Mouse (Mus musculus): ENCODE measurements around the gene Nos3. TPM values are rescaled to one million over a fixed set of nuclear protein-coding genes. Genes with fewer than 3 reads are reported as not detected.

Nos3 gene
- 1 to 10 TPM; 8.8 to 9.3 TPM for total RNA-seq (2021)
- long read RNA-seq, experiment 1, full-length matches to known transcripts, result 20 of 34 reads
- long read RNA-seq, experiment 1, partial matches to known transcripts, result 6 of 34 reads
- long read RNA-seq, experiment 1, other reads (novel, unspliced or antisense), result 8 of 34 reads
- long read RNA-seq, experiment 2, full-length matches to known transcripts, result 44 of 61 reads
- long read RNA-seq, experiment 2, partial matches to known transcripts, result 6 of 61 reads
- long read RNA-seq, experiment 2, other reads (novel, unspliced or antisense), result 11 of 61 reads

DNA sequence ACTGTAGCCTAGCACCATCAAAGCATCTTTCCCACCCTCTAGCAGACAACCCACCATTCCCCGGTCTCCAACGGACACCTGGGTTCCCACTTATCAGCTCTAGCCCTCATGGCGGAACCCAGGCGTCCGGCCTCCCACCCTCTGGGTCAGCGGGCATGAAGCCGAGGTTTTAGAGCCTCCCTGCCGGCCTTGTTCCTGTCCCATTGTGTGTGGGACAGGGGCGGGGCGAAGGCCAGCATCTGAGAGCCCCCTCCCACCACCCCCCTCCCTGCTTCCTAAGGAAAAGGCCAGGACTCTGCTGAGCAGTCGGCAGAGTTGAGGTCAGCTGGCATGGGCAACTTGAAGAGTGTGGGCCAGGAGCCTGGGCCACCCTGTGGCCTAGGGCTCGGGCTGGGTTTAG lies at the start of gene Nos3:
TSS of gene Nos3 (plus strand) at position 303 of the 400 bp plus-strand sequence.
- intact Hi-C loops (cut with DNase I), result loop anchor here (5.0 kb wide), 1 partner anchor 197 kb away; no protein-coding TSS in a partner anchor
- Histone ChIP-seq H3K4me3 (peak within 1 kb of the TSS; percentile 34), H3K27ac (peak within 1 kb of the TSS; percentile 58; the same call in 1 of the 2 replicates)
- no peak for TF ChIP-seq CTCF (IDR thresholded peaks at IDR 0.05)
- DNase-seq (ENCODE audit: extremely low spot score in 1 of 2, low spot score in 2 of 2), result no peak

DNA sequence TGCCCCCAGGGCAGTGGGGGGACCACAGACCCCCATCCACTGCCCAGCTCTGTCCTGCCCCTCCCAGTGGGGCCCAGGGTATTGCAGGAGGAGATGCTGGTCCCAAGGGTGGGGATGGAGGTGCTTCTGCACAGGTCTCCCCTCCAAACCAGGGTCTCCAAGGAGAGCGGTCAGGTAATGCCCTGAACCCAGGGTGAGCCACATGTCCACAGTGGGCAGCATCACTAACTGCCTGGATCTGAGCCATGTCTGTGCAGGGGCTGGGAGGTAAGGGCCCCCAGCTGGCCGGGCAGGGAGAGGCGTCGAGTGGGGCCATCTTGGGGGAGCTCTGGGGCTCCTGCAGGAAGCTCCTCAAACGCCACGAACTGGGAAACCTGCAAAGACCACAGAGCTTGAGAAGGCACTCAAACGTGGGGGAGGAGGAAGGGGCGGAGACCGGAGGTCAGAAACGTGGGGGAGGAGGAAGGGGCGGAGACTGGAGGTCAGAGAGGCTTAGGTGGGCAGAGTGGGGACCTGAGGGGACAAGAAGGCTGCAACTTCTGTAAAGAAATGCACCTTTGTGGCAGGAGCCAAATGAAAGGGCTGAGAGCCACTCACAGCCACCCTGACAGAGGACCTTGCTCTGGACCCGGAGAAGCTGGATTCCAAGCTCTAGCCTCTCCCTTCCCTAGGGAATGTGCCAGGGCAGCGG lies 44.7 kb upstream of the Nos3 start:
- no peak for DNase-seq (ENCODE audit: extremely low spot score in 1 of 2, low spot score in 2 of 2)
- no peak overlapping the region for H3K4me3 ChIP-seq
- intact Hi-C loops (cut with DNase I), result no loop called here
- no peak overlapping the region for H3K27ac ChIP-seq
- TF ChIP-seq CTCF (IDR thresholded peaks at IDR 0.05), result no peak

DNA sequence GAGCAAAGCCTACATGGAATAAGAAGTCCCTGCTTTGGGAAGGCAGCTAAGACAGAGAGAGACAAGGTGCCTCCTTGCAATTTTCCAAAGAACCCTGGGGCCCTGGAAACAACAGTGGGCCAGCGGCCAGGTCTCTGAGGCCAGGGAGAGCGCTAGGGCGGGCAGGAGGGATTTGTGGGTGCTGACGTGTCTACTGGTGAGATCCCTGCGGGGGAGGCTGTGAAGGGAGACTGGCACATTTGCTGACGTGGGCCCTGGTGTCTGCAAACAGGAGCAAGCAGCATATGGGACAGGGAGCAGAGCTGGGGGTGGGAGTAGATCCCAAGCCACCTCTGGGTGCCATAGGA lies 44.2 kb upstream of the Nos3 start:
- intact Hi-C loops (cut with DNase I), result no loop called here
- no peak overlapping the region for H3K4me3 ChIP-seq
- TF ChIP-seq CTCF (IDR thresholded peaks at IDR 0.05), result no peak
- DNase-seq (ENCODE audit: extremely low spot score in 1 of 2, low spot score in 2 of 2), result no peak
- no peak overlapping the region for H3K27ac ChIP-seq

- no peak for DNase-seq (ENCODE audit: extremely low spot score in 1 of 2, low spot score in 2 of 2)
- Histone ChIP-seq H3K27ac (no peak overlapping the region), H3K4me3 (no peak overlapping the region)
- intact Hi-C loops (cut with DNase I), result no loop called here
- TF ChIP-seq CTCF (IDR thresholded peaks at IDR 0.05), result no peak
These were observed 43.7 kb upstream of the Nos3 start for GRCm38 (mm10) chr5:24320894-24321293.

- no peak for DNase-seq (ENCODE audit: extremely low spot score in 1 of 2, low spot score in 2 of 2)
- intact Hi-C loops (cut with DNase I), result no loop called here
- H3K27ac ChIP-seq, result no peak overlapping the region
- TF ChIP-seq CTCF (IDR thresholded peaks at IDR 0.05), result no peak
- no peak overlapping the region for H3K4me3 ChIP-seq
These were observed 42.6 kb upstream of the Nos3 start for GRCm38 (mm10) chr5:24321711-24322682.

DNA sequence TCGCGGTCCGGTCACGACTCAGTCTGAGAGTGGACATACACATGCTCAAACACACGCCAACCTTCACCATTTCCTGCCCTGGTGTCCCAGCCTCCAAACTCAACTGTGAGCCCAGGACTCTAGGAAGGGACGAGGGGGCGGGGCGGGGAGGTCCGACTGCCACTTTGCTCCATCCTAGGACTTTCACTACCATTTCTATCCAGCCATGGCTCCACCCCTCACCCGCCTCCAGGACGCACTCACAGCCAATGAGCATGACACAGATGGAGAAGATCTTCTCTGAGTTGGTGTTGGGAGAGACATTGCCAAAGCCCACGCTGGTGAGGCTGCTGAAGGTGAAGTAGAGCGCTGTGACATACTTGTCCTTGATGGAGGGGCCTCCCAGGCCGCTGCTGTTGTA lies 39.4 kb upstream of the Nos3 start:
- DNase-seq (ENCODE audit: extremely low spot score in 1 of 2, low spot score in 2 of 2), result no peak
- no peak for TF ChIP-seq CTCF (IDR thresholded peaks at IDR 0.05)
- no peak overlapping the region for H3K27ac ChIP-seq
- intact Hi-C loops (cut with DNase I), result no loop called here
- H3K4me3 ChIP-seq, result no peak overlapping the region

GRCm38 (mm10) chr5:24326166-24326841 lies 38.3 kb upstream of the Nos3 start:
- intact Hi-C loops (cut with DNase I), result no loop called here
- no peak overlapping the region for H3K4me3 ChIP-seq
- no peak for DNase-seq (ENCODE audit: extremely low spot score in 1 of 2, low spot score in 2 of 2)
- TF ChIP-seq CTCF (IDR thresholded peaks at IDR 0.05), result no peak
- no peak overlapping the region for H3K27ac ChIP-seq

- Histone ChIP-seq H3K27ac (no peak overlapping the region), H3K4me3 (no peak overlapping the region)
- DNase-seq (ENCODE audit: extremely low spot score in 1 of 2, low spot score in 2 of 2), result no peak
- no peak for TF ChIP-seq CTCF (IDR thresholded peaks at IDR 0.05)
- intact Hi-C loops (cut with DNase I), result no loop called here
These were observed 37.7 kb upstream of the Nos3 start for GRCm38 (mm10) chr5:24326842-24327417.

DNA sequence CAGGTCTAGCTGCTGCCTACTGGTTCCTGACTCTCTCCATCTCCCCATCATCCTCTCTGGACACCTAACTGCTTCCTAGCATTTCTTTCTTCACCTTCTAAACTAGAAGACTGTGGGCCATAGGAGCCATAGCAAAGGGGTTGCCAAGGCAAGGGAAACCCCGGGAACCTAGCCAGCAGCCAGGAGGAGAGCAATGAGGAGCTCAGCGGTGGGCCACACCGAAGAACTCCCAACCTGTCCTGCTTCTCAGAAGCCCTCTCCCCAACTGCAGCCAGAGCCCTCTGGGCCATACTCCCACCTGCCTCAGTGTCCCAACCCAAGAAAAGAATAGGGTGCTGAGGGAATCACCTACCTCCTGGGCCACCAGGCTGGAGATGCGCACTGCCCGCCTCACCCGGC lies 35.8 kb upstream of the Nos3 start:
- no peak for DNase-seq (ENCODE audit: extremely low spot score in 1 of 2, low spot score in 2 of 2)
- intact Hi-C loops (cut with DNase I), result no loop called here
- Histone ChIP-seq H3K4me3 (no peak overlapping the region), H3K27ac (no peak overlapping the region)
- TF ChIP-seq CTCF (IDR thresholded peaks at IDR 0.05), result no peak

- intact Hi-C loops (cut with DNase I), result no loop called here
- TF ChIP-seq CTCF (IDR thresholded peaks at IDR 0.05), result no peak
- DNase-seq (ENCODE audit: extremely low spot score in 1 of 2, low spot score in 2 of 2), result peak in 1 of 2 experiments; percentile 20
- Histone ChIP-seq H3K27ac (no peak overlapping the region), H3K4me3 (no peak overlapping the region)
These were observed 35.2 kb upstream of the Nos3 start for GRCm38 (mm10) chr5:24329212-24329964.

- DNase-seq (ENCODE audit: extremely low spot score in 1 of 2, low spot score in 2 of 2), result no peak
- Histone ChIP-seq H3K27ac (no peak overlapping the region), H3K4me3 (no peak overlapping the region)
- no peak for TF ChIP-seq CTCF (IDR thresholded peaks at IDR 0.05)
- intact Hi-C loops (cut with DNase I), result no loop called here
These were observed 34.7 kb upstream of the Nos3 start for GRCm38 (mm10) chr5:24329965-24330298.

Measured in left cerebral cortex, adult 2 months (tissue).